Mouse (Mus musculus) adrenal gland (tissue): Measurements from ENCODE around the gene Dennd1b.

ENCODE experiments used
- intact Hi-C: fragments of 180-260 bp; cut with DNase I; formaldehyde crosslinking; loops from one replicate; pipeline ENCODE4 v1.15.1; 2025

The Dennd1b gene

GRCm38 (mm10) chr1:139174058-139174832 lies 211.0 kb downstream of the Dennd1b start:
- intact Hi-C loops = no loop called here

DNA sequence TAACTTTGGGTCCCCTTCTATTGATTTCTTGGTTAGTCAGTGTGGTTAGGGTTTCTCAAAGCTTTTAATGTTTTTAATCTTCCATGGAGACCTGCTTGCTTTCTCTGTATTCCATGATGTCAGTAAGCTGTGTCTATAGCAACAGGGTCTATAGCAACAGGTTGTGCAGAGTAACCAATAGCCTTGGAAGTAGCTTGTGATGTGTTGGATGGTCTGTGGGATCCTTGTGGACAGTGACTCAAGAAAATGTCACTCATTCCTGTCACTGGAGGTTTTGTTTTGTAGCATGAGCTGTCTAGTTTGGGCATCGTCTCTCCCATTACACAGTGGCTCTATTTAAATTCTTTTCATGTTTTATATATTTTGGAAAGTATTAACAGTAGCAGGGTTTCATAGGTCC lies 216.5 kb downstream of the Dennd1b start:
- intact Hi-C loops = no loop called here

DNA sequence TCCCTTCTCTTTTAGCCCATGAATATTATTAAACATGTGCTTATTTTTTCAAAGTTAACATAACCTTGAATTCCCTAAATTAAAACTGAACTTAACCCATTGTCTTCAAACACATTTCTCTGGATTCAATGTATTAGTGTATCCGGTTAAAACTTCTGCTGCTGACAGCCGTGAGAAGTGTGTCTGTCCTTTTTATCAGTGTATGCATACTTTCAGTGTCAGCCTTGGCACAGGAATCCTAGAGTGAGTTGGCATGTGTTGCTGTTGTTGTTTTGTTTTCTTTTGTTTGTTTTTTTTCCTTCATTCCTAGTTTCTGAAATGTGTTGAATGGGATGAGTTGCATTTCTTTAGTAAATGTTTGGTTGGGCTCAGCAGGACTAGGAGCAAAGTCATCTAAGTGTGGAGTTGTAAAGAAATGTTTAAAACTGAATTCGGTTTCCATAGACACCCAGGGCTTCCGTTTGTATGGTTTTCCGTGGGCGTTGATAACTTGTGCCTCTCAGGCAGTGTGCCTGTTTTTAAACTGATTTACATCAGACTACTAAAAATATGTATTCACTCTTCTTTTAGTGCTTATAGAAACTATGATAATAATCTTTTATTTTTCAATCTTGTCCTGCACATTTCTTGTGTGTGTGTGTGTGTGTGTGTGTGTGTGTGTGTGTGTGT lies 217.4 kb downstream of the Dennd1b start:
- intact Hi-C loops = no loop called here

DNA sequence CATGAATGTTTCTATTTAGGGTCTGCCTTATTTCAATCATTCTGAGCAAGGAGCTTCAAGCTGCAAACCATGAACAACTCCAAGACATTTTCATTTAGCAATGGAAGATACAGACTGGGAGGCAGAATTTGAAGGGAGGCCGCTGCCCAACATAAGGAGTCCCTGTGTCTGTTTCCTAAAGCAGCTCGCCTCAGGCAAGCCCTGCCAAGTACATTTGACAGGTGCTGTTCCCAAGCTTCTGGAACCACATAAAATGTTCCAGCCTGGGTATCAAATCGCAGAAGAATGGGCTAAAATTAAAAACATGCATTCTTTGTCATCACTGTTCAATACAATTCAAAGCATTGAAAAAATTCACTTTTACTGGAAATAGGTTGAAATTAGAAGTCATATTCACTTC lies 229.4 kb downstream of the Dennd1b start:
- intact Hi-C loops = no loop called here

DNA sequence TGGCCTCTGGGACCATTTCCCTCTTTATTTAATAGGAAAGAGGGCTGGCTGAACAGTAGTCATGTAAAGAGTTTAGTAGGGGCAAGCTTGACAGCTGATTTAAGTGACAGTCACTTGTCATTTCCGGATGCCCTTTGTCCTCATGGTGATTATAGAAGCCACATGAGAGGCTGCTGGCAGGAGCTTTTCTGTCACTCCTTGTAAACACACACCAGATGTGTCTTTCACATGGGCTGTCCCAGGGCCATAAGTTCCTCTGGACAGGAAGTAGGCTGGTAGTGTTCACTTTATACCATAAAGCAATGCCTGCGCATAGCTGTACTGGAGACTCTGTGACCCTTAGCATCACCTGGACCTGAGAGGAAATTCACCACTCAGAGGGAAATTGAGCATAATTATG lies 230.8 kb downstream of the Dennd1b start:
- intact Hi-C loops = no loop called here

- intact Hi-C loops = no loop called here
Observed at GRCm38 (mm10) chr1:139194428-139195028, 231.3 kb downstream of the Dennd1b start.

DNA sequence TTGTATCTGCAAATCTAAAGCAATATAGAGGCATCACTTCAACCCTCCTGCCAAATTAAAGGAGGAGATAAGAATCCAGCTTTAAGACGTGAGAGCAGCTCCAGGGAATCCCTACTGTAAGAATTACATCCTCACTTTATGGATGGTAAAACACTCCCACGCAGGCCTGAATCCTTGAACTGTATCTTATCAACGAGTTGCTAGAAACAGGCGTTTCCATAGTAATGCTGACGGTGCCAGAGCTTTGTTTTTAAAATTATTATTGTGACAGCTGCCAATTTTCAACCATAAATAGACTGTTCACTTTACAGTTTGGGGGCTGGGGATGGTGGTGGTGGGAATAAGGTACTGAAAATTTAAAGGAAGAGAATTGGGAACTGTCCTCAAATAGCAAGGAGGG lies 239.8 kb downstream of the Dennd1b start:
- intact Hi-C loops = no loop called here

- intact Hi-C loops = no loop called here
Observed at GRCm38 (mm10) chr1:139206259-139206658, 243.0 kb downstream of the Dennd1b start.

DNA sequence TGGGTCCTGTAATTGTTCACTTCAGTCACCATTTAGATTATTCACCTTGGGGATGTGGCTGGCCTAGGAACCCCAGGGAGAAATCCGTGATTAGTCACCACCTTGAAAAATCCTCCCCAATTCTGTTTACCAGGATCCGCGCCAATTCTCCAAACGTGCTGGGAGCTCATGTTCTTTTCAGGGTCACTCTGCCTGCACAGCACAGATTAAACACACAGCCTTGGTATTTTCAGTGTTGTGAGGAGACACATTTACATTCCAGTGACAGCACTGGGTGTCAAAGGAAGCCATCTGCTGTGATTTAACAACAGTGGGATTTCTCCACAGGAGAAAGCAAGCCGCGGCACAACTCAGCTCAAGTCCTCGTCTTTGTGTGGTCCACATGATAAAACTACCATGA lies 246.6 kb downstream of the Dennd1b start:
- intact Hi-C loops = no loop called here

- intact Hi-C loops = no loop called here
Observed at GRCm38 (mm10) chr1:139210505-139210904, 247.3 kb downstream of the Dennd1b start.

- intact Hi-C loops = no loop called here
Observed at GRCm38 (mm10) chr1:139215311-139215710, 252.1 kb downstream of the Dennd1b start.

GRCm38 (mm10) chr1:139223804-139224203 lies 260.6 kb downstream of the Dennd1b start:
- intact Hi-C loops = no loop called here

DNA sequence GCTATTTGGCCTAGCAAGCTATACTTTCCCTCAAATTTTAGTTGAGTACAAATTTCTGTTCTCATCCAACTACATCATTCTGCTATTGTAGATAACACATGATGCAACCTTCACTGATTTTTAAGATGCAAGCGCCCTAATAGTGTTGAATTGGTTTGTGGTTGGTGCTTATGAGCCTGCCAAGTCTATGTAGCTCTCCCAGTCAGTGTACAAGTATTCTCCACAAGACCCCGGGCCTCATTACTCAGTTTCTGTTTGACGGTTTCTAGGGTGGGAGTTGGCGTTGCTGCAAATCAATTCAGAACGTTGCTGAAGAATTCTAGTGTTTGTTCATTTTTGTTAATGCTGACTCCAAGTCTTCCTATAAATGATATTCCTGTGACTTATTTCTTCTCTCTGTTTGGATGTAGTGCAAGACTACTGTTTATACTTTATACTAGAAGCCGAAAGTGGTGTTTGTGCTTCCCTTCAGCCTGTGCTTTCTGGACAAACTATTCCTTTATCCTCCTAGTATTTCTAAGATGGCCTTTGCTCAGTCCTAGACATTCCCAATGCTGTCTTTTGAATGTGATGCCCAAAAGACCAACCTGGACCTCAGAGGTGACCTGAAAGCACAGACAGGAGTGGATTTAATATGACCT lies 261.2 kb downstream of the Dennd1b start:
- intact Hi-C loops = no loop called here
